Mouse (Mus musculus): Measurements from ENCODE around the gene Otop2.

The Otop2 gene

GRCm38 (mm10) chr11:115353375-115353774 is 46.4 kb downstream of the Otop2 start:
- DNase-seq = no peak

DNA sequence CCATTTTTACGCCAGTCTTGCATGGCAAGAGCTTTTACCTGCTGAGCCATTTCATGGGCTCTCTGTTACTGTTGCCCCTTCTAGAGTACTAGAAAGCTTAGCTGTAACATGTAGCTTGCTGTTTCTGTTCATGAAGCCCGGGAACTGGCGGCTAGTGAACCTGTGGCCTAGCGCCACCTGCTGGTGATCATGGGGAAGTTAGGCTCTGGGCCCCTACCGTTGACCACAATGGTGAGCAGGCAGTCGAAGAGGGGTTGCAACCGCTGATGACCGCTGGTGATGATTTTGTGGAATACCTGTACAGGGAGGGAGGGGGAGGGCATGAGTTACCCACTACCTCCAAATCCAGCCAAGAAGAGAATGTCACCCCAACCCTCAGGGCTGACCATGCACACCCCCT is 47.2 kb downstream of the Otop2 start:
- DNase-seq = peak; percentile 77 to 83

DNA sequence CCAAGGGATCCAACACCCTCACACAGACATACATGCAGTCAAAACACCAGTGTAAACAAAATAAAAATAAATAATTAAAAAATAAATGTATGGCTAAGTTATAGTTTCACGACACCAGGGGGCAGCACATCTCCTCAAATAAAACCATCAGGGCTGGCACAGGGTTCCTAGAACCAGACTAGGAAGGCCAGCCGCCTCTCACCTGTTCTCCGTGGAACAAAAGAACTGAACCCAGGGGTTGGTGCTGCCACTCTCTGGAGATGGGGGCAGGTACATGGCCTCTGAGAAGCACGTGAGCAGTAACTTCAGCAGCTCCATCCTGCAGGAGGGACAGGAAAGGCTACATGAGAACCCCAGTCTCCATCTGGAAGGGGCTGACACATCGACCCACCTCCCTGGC is 51.5 kb downstream of the Otop2 start:
- peak; percentile 85 to 90 for DNase-seq

- DNase-seq = peak in 1 of 2 experiments; percentile 34
Observed at GRCm38 (mm10) chr11:115359293-115359692, 52.3 kb downstream of the Otop2 start.

GRCm38 (mm10) chr11:115359726-115360125 is 52.8 kb downstream of the Otop2 start:
- DNase-seq = peak in 1 of 2 experiments; percentile 36

DNA sequence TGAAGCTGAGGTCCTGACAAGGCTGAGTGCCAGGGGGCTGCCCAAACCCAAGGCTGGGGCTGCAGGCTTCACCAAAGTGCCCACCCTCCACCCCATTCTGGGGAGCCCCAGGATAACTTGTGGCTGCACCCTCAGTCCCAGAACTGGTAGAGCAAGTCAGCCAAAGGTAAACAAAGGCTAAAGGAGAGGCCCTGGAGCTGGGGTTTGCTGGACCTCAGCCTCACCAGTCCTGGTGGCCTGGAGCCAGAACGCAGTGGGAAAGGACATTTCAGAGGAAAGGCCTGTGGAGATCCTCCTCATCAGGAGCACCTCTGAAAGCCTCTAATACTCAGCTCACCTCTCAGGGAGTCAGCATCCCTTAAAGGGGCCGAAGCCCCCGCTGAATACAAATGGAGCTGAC is 57.2 kb downstream of the Otop2 start:
- DNase-seq = peak in 1 of 2 experiments; percentile 58

GRCm38 (mm10) chr11:115366039-115366705 is 59.2 kb downstream of the Otop2 start:
- DNase-seq = peak; percentile 59 to 65

- DNase-seq = peak; percentile 70 to 74
Observed at GRCm38 (mm10) chr11:115366706-115367394, 59.9 kb downstream of the Otop2 start.

DNA sequence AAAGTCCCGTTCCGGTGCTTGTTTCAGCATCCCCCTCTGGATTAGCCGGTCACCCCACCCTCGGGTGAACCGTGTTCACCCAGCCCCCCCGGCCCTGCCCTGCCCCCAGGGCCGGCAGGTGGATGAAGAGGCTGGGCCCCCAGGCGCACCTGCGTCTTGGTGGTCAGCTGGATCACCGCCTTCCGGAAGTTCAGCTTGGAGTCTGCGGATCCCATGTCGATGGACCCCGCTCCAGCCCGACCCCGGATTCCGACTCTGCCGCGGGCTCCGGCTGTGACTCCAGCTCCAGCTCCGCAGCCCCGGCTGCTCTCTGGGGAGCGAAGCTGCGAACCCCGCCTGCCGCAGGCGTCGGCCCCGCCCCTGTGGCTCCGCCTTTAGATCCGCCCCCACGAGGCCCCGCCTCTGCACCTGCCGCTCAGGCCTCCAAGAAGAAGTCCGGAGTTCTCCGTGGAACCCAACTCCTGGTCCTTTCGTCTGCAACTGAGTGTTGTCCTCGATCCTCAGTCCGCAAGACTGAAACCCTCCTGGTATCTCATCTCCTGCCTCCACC is 60.5 kb downstream of the Otop2 start, which contains the start of gene Hid1:
Gene Hid1 (minus strand): TSS at position 362 of the 550 bp plus-strand sequence.
- DNase-seq = peak; percentile 93 to 95

GRCm38 (mm10) chr11:115370368-115370767 is 63.4 kb downstream of the Otop2 start:
- no peak for DNase-seq

DNA sequence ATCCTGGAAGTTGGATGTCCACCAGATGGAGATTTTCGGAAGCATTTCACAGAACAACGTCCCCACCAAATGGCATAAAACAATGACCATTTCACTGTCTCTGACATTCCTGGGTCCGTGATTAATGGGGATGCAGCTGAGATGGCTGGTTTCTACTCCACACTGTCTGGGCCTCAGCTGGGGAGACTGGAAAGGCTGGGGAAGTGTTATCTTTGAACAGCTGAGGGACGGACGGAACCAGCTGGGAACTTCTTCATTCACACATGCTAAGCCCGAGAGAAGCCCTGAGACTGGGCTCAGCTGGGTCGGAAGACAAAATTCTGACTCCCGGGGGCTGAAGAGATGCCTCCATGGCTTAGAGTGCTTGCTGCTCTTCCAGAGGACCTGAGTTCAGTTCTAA is 64.4 kb downstream of the Otop2 start:
- no peak for DNase-seq

DNA sequence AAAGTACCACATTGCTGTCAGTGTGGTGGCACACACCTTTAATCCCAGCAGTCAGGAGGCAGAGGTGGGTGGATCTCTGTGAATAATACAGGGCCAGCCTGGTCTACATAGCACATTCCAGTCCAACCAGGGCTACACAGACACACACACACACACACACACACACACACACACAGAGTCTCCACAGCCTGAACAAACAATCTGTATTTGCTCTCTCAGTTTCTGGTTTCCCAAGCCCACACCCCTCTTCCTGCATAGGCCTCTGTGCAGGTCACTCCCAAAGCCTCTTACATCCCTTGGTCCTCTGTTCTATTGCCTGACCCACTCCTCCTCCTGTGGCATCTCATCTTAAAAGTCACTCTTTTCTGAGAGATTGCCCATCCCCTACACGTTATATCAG is 65.1 kb downstream of the Otop2 start:
- DNase-seq = no peak

DNA sequence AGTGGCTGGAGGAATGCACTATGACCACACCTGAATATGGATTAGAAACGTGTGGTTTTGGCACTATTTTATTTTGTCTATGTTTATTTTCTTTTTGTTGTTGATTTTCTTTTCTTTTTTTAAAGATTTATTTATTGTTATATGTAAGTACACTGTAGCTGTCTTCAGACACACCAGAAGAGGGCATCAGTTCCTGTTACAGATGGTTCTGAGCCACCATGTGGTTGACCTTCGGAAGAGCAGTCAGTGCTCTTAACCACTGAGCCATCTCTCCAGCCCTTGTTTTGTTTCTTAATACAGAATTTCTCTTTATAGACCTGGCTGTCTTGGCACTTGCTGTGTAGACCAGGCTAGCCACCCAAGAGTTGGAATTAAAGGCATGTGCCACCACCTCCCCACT is 65.8 kb downstream of the Otop2 start:
- DNase-seq = no peak

GRCm38 (mm10) chr11:115373805-115374694 is 67.1 kb downstream of the Otop2 start:
- DNase-seq = peak; percentile 85 to 89

DNA sequence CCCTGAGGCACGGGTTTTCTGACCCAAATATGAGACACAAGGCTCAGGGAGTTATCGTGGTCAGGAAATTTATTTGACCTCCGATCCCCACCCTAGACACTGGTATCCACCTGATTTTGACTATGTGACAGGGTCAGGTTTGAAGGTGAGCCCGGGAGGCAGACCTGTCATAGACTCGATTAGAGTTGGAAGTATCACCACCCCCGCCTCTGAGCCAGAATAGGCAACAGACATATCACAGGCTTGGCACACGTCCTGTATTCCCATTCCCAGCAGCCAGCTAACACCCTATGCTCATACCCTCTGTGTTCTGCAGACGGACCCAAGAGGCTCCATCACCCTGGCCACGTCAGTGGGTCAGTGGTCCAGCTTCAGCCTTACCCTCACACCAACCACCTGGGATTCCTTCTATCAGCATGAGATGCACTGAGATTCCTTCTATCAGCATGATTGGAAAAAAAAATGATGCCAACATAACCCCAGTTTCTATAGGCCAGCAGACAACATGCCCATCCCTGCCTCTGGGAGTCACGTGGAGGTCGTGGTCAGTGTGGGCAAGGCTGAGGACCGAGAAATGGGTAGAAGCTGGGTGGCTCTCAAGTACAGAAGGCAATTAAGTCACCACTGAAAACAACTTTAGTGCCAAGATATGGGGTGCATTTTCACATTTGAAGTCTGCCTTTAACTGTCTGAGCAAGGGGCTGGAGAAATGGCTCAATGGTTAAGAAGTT is 67.9 kb downstream of the Otop2 start:
- DNase-seq = no peak

DNA sequence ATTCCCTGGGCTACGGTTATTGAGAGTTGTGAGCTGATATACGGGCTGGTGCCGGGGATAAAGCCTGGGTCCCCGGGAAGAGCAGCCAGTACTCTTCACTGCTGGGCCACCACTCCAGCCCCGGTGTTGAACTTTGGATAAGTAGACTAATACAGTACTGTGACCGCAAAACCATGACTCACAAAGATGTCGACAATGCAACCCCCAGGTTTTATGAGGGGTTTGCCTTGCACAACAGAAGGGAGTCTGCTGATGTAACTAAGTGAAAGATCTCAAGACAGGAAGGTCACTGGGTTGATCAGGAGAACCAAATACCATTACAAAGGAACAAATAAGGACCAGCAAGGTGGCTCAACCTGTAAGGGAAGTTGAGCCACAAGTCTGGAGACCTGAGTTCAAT is 69.8 kb downstream of the Otop2 start:
- DNase-seq = no peak

GRCm38 (mm10) chr11:115377254-115377653 is 70.3 kb downstream of the Otop2 start:
- no peak for DNase-seq

GRCm38 (mm10) chr11:115377854-115378253 is 70.9 kb downstream of the Otop2 start:
- no peak for DNase-seq

DNA sequence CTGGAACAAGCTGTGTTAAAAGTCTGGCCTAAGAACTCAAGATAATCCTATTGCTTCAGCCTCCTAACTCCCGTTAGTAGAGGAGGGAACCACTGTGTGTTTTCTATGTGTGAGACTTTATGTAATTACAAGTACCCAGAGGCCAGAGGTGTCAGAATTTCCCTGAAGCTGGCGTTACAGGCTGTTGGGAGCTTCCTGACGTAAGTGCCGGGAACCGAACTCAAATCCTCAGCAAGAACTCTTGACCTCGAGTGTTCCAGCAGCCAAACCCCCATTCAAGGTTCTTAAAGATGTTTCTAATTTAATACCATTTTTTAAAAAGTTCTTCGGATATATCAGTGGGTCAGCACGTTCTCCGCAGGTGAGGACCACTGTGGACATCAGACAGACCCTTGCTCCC is 74.3 kb downstream of the Otop2 start:
- DNase-seq = no peak
